Mouse (Mus musculus) embryonic fibroblast, embryonic 13.5 days (primary cell): ENCODE data around the gene Ankrd13a.

Experiments used
- CTCF ChIP-seq: IDR thresholded peaks from 2 replicates; pipeline ENCODE4 v1.5.1; 2011; ENCODE audit warnings: mild to moderate bottlenecking, control low read depth, low read length, moderate library complexity, borderline replicate concordance; ENCODE audit not compliant: insufficient read depth
- POLR2A ChIP-seq: IDR thresholded peaks from 2 replicates; pipeline ENCODE4 v1.6.1; 2011; ENCODE audit warnings: low read depth, mild to moderate bottlenecking, control low read depth, low read length, moderate library complexity

- TF ChIP-seq CTCF (no peak), POLR2A (no peak)
These were observed 43.6 kb downstream of the Ankrd13a start for GRCm38 (mm10) chr5:114818124-114818523.
